Mouse (Mus musculus) liver, adult 2 months (tissue): ENCODE measurements around the gene Elp5. TPM values are rescaled to one million over a fixed set of nuclear protein-coding genes. Genes with fewer than 3 reads are reported as not detected.
A peak's percentile ranks its signal among the peaks of the same experiment; 100 is the strongest.
"Not testable (repeated sequence)": the region's sequence is repeated elsewhere in the genome, so short reads cannot be mapped to it uniquely, and the experiment has no call there.

Experiments used
- DNase-seq: peaks from one replicate; pipeline ENCODE4 v3.0.0-alpha.2; 2011; ENCODE audit warnings: low read depth, low spot score; ENCODE audit errors: extremely low read depth
- H3K27ac ChIP-seq: fragments of 200-500 bp; replicated peaks from 2 replicates; pipeline ENCODE4 v1.5.1; 2012; ENCODE audit warnings: low read depth, mild to moderate bottlenecking, control low read depth, inconsistent platforms, low read length; ENCODE audit not compliant: insufficient read depth
- H3K27me3 ChIP-seq: fragments of 200-500 bp; 2 replicates; pipeline ENCODE4 v1.6.1; 2012; ENCODE audit warnings: mild to moderate bottlenecking, moderate library complexity, low read length, inconsistent platforms; ENCODE audit not compliant: control insufficient read depth, insufficient read depth
- H3K36me3 ChIP-seq: fragments of 200-500 bp; 2 replicates; pipeline ENCODE4 v1.6.1; 2012; ENCODE audit warnings: low read length, inconsistent platforms; ENCODE audit not compliant: control insufficient read depth, insufficient read depth
- H3K4me1 ChIP-seq: fragments of 200-500 bp; 2 replicates; pipeline ENCODE4 v1.6.1; 2011; ENCODE audit warnings: low read length; ENCODE audit not compliant: control insufficient read depth, insufficient read depth
- H3K4me3 ChIP-seq: fragments of 200-500 bp; 2 replicates; pipeline ENCODE4 v1.5.1; 2011; ENCODE audit warnings: low read depth, mild to moderate bottlenecking, control low read depth, low read length, moderate library complexity; ENCODE audit not compliant: insufficient read depth
- H3K79me2 ChIP-seq: fragments of 200-500 bp; 2 replicates; pipeline ENCODE4 v1.6.1; 2012; ENCODE audit warnings: inconsistent platforms, mild to moderate bottlenecking, low read length, moderate library complexity; ENCODE audit not compliant: control insufficient read depth, insufficient read depth
- H3K9ac ChIP-seq: fragments of 200-500 bp; 2 replicates; pipeline ENCODE4 v1.6.1; 2012; ENCODE audit warnings: low read depth, mild to moderate bottlenecking, control low read depth, inconsistent platforms, low read length
- CTCF ChIP-seq: fragments of 200-500 bp; IDR thresholded peaks from 2 replicates; pipeline ENCODE4 v1.5.1; 2011; ENCODE audit warnings: low read depth, low read length, control low read depth
- POLR2A ChIP-seq: fragments of 200-500 bp; IDR thresholded peaks from 2 replicates; pipeline ENCODE4 v1.6.1; 2011; ENCODE audit warnings: low read length, control low read depth; ENCODE audit not compliant: insufficient read depth; ENCODE audit errors: extremely low read depth
- WGBS: fragments of 180-500 bp; shearing (Covaris S2); methylation state at CpG from one replicate; pipeline ENCODE4 v1.1.7; 2018; 5-methylcytosine and 5-hydroxymethylcytosine counted together
- polyA plus RNA-seq: library from polyadenylated mRNA; depleted of rRNA; stranded (reverse); fragments of >200 nt; gene quantifications from 2 replicates; pipeline ENCODE4 v1.2.3, GENCODE M21; 2012
- total RNA-seq: library from RNA; depleted of rRNA; stranded (reverse); fragments of >200 nt; gene quantifications from 2 replicates; pipeline ENCODE4 v1.2.3, GENCODE M21; 2014

Elp5 gene
- total and polyA plus RNA-seq, 2 experiments = 19.5 to 30.8 TPM

- TF ChIP-seq CTCF (no peak), POLR2A (no peak)
- H3K4me1 ChIP-seq = peaks cover 8% of the 10 kb centered on the region
- no peak overlapping the region for H3K27ac ChIP-seq
- H3K36me3 ChIP-seq = peaks cover 19% of the 10 kb centered on the region
- peaks cover 16% of the 10 kb centered on the region; the same call in 1 of the 2 replicates for H3K79me2 ChIP-seq
- no peak for DNase-seq
- no peak overlapping the region for H3K4me3 ChIP-seq
- no peaks in the 10 kb centered on the region for H3K27me3 ChIP-seq
- WGBS = 72% methylated on average over 7 of the region's 7 CpGs
- no peak overlapping the region for H3K9ac ChIP-seq
These were observed 35.0 kb upstream of the Elp5 start for GRCm38 (mm10) chr11:70017199-70017767.

GRCm38 (mm10) chr11:70016669-70017068, 34.4 kb upstream of the Elp5 start, which contains the start of gene Dlg4:
Dlg4 (plus strand) TSS chr11:70016942.
- no peak within 1 kb of the TSS for H3K27ac ChIP-seq
- peaks cover 8% of the 10 kb centered on the region for H3K4me1 ChIP-seq
- TF ChIP-seq POLR2A = no peak
- TF ChIP-seq CTCF = no peak
- no peak within 1 kb of the TSS for H3K9ac ChIP-seq
- H3K36me3 ChIP-seq = peaks cover 24% of the 10 kb centered on the region
- no peak within 1 kb of the TSS for H3K4me3 ChIP-seq
- WGBS = 91% methylated on average over 3 of the region's 3 CpGs
- peaks cover 16% of the 10 kb centered on the region; the same call in 1 of the 2 replicates for H3K79me2 ChIP-seq
- DNase-seq = no peak
- no peaks in the 10 kb centered on the region for H3K27me3 ChIP-seq

- Histone ChIP-seq H3K79me2 (peaks cover 16% of the 10 kb centered on the region; the same call in 1 of the 2 replicates), H3K36me3 (peaks cover 29% of the 10 kb centered on the region)
- not testable (repeated sequence) for H3K27ac ChIP-seq, H3K4me1 ChIP-seq, DNase-seq, H3K27me3 ChIP-seq, H3K4me3 ChIP-seq, H3K9ac ChIP-seq
- WGBS = 85% methylated on average over 2 of the region's 2 CpGs
These were observed 33.9 kb upstream of the Elp5 start for GRCm38 (mm10) chr11:70016177-70016576.

GRCm38 (mm10) chr11:70015677-70016076, 33.4 kb upstream of the Elp5 start:
- Histone ChIP-seq H3K36me3 (peaks cover 34% of the 10 kb centered on the region), H3K27me3 (no peaks in the 10 kb centered on the region), H3K4me1 (peaks cover 8% of the 10 kb centered on the region), H3K4me3 (no peak overlapping the region), H3K27ac (no peak overlapping the region), H3K79me2 (peaks cover 16% of the 10 kb centered on the region; the same call in 1 of the 2 replicates), H3K9ac (no peak overlapping the region)
- 62% methylated on average over 6 of the region's 6 CpGs for WGBS
- no peak for DNase-seq
- TF ChIP-seq POLR2A (no peak), CTCF (no peak)

GRCm38 (mm10) chr11:70014880-70015558, 32.7 kb upstream of the Elp5 start, which contains the start of gene Acadvl:
Acadvl (minus strand) TSS chr11:70015411.
- H3K79me2 ChIP-seq = peaks cover 16% of the 10 kb centered on the region; the same call in 1 of the 2 replicates
- H3K36me3 ChIP-seq = peaks cover 36% of the 10 kb centered on the region
- H3K27ac ChIP-seq = peak within 1 kb of the TSS; percentile 89
- H3K27me3 ChIP-seq = no peaks in the 10 kb centered on the region
- peak; percentile 85 for DNase-seq
- peak; percentile 83 for TF ChIP-seq POLR2A
- TF ChIP-seq CTCF = peak; percentile 45
- peak within 1 kb of the TSS; percentile 80 for H3K9ac ChIP-seq
- peak within 1 kb of the TSS; percentile 79 for H3K4me3 ChIP-seq
- H3K4me1 ChIP-seq = peaks cover 8% of the 10 kb centered on the region
- WGBS = under 1% methylated on average over 35 of the region's 35 CpGs

- peaks cover 8% of the 10 kb centered on the region for H3K4me1 ChIP-seq
- no peaks in the 10 kb centered on the region for H3K27me3 ChIP-seq
- peak overlapping the region; percentile 89; the same call in 1 of the 2 replicates for H3K27ac ChIP-seq
- no peak for DNase-seq
- 56% methylated on average over 5 of the region's 5 CpGs for WGBS
- H3K79me2 ChIP-seq = peaks cover 16% of the 10 kb centered on the region; the same call in 1 of the 2 replicates
- H3K9ac ChIP-seq = peak overlapping the region; percentile 80; the same call in 1 of the 2 replicates
- no peak overlapping the region for H3K4me3 ChIP-seq
- peaks cover 39% of the 10 kb centered on the region for H3K36me3 ChIP-seq
- no peak for TF ChIP-seq POLR2A
- TF ChIP-seq CTCF = no peak
These were observed 31.7 kb upstream of the Elp5 start for GRCm38 (mm10) chr11:70014051-70014450.
